Mouse (Mus musculus) left cerebral cortex, adult 11 months (tissue): Measurements from ENCODE around the gene Sh3bp4.

Experiments used
- DNase-seq: peaks from one replicate; pipeline ENCODE4 v3.0.0; 2022; ENCODE audit warnings: low spot score

The Sh3bp4 gene

GRCm38 (mm10) chr1:89130429-89130828 is 60.2 kb downstream of the Sh3bp4 start:
- no peak for DNase-seq

- no peak for DNase-seq
Observed at GRCm38 (mm10) chr1:89131018-89131540, 60.9 kb downstream of the Sh3bp4 start.

- DNase-seq: no peak
Observed at GRCm38 (mm10) chr1:89131707-89132106, 61.5 kb downstream of the Sh3bp4 start.

GRCm38 (mm10) chr1:89133266-89133665 is 63.1 kb downstream of the Sh3bp4 start:
- DNase-seq: no peak

GRCm38 (mm10) chr1:89133717-89134116 is 63.5 kb downstream of the Sh3bp4 start:
- DNase-seq: no peak

GRCm38 (mm10) chr1:89136089-89136811 is 66.0 kb downstream of the Sh3bp4 start:
- DNase-seq: no peak

DNA sequence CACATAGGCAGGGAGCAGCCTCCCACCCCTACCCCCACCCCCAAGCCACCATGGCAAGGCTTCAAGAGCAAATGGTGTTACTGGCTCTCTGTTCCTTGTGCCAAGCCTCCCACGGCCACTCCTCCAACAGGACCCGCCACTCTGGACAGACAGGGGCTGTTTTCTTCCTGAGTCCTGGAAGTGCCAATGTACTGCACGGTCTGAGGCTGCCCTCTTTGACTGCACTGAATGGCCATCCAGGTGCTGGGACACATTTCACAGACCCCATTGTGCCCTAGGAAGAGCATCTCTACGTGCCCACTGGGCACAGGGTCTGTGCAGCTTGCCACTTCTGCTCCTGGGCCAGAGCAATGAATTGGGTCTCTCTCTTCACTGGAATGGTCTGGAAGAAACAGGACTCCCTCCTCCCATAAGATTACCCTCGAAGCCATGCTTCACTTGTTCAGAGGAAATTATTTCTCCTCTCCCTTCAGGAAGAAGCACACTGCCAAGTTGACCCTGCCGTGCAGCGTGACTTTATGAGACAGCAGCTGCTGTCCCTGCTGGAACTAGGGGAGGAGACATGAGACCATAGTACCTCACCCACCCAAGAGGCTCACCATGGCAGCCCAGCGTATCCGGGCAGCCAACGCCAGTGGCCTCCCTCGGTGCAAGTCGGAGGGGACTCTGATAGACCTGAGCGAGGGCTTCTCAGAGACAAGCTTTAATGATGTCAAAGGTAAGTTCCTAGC is 67.0 kb downstream of the Sh3bp4 start:
- DNase-seq: no peak

- peak; percentile 27 for DNase-seq
Observed at GRCm38 (mm10) chr1:89138316-89138715, 68.1 kb downstream of the Sh3bp4 start.

- DNase-seq: no peak
Observed at GRCm38 (mm10) chr1:89140113-89140512, 69.9 kb downstream of the Sh3bp4 start.

DNA sequence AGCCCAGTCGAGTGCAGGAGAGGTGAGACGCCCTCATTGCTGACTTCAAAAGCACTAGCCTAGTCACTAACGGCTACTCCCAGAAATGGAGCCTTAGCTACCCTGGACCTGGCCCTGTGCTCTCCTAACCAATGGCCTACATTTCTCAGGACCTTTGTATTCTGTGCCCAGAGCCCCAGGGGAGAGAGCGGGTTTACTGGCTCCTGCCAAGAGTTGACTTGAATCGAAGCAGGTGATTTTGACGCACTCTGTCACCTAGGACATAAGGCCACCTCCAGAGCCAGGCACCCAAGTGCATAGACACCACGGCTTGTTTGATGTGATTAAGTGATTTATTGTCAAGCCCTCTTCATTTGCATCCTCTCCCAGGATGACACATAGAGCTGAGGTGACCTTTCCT is 80.9 kb downstream of the Sh3bp4 start:
- DNase-seq: no peak

GRCm38 (mm10) chr1:89152576-89152975 is 82.4 kb downstream of the Sh3bp4 start:
- DNase-seq: no peak

DNA sequence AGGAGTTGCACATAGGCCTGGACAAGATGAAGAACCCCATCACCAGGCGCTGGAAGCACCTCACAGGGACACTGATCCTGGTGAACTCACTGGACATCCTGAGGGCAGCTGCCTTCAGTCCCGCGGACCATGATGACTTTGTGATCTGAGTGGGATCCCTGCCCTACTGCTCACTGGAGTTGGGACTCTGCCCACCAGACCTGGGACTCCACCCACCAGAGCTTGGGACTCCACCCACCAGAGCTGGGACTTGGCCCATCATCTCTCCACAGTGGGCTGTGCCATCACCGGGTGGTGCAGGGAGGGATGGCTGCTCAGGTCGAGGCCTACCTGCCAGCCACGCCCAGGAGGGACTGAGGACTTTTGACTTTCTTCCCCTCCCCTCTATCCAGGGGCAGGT is 83.0 kb downstream of the Sh3bp4 start:
- DNase-seq: no peak

GRCm38 (mm10) chr1:89163483-89163882 is 93.3 kb downstream of the Sh3bp4 start:
- no peak for DNase-seq

DNA sequence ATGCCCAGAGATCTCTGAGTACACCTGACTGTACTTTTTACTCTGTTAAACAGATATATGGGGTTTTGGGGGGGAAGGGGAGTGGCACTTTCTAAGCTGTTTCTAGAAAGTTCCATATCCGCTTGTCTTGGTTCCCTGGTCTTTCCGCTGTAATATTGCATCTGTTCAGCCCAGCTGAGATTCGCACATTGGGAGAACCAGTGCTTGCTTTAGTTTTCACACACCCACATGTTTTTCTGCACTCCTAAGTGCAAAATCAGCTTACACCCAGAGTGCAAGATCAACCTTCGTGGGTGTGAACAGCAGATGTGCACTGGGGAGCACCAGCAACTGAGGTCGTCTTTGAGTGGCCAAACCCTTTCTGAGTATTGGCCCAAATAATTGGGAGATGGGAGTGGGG is 94.1 kb downstream of the Sh3bp4 start:
- peak; percentile 27 for DNase-seq

DNA sequence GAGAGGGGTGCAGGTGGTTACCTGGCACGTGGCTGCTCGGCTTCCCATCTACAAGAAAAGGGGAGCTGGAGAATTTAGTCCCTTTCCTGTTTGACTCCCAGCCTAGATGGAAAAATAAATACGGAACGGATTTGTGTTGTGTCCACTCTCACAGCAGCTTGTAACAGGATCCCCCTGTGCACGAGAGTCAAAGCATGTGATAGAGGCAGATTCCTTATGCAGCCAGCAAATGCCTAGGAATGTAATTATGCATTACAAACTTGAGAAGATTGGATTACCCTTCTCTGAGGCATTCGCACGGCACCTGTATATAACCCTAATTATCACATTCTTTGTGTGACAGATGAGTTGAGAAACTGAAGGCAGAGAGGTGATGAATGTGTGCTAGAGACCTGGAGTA is 94.5 kb downstream of the Sh3bp4 start:
- no peak for DNase-seq

GRCm38 (mm10) chr1:89166814-89167249 is 96.6 kb downstream of the Sh3bp4 start:
- no peak for DNase-seq

DNA sequence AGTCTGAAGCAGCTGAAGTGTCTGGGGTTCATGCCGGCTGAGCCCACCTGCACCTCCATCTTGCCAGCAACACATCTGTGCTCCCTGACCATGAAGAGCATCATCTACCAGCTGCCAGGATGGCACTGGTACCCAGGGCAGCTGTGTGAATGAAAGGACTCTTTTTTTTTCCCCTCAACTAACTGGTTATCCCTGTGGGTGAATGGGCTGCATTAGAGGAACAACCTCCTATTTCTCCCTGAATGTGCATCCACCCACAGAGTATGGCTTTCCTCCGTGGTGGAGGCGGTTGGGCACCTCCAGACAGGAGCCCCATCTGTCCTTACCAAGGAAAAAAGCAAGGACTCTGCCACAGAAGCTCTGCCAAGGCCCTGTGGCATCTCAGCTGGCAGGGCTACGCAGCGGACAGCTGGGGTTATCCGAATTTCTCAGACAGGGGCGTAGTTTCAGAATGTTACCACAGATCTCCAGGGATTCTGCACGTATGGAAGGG is 101.1 kb downstream of the Sh3bp4 start:
- DNase-seq: no peak

DNA sequence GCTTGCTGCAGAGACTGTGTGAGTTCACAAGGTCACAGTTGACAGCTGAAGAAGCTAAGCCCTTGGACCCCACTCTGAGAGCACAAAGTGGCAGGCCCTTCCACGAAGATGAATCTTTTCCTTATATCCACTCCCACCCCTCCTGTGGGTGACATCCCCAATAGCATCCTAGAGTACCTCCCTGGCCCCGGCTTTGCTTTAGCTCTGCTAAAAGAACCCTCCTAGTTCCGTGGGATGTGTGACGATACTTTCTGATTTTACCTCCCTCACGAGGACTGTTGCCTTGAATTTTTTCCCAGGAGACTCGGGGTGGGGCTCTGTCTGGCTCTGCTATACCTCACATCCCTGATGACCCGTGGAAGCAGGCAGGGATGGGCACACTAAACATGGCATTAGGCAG is 104.4 kb downstream of the Sh3bp4 start:
- DNase-seq: no peak

GRCm38 (mm10) chr1:89175355-89175754 is 105.1 kb downstream of the Sh3bp4 start:
- DNase-seq: no peak

DNA sequence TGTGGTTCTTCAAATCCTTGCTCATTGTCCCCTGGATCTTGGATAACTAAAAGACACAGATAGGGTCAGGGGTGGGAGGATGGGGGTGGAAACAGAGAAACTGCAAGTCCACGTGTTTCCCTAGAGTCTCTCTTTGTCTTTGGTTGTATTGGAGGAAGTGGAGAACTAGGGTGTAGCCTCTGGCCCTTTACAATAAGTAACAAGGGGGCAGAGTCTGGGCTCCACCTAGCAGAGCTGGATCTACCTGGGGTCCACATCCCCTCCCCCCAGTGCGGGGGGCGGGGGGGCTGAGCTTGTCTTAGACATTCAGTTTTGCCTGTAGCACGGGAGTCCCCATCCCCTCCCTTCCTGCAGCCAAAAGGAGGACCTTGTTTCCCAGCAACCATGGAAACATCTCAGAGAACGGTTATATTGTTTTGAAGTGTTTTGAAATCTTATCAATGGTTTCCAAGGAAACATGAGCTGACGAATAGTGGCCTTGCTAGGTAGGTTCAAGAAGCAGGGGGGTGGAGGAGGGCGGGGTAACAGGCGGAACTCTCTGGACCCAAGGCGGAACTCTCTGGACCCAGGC is 113.1 kb downstream of the Sh3bp4 start:
- DNase-seq: no peak

DNA sequence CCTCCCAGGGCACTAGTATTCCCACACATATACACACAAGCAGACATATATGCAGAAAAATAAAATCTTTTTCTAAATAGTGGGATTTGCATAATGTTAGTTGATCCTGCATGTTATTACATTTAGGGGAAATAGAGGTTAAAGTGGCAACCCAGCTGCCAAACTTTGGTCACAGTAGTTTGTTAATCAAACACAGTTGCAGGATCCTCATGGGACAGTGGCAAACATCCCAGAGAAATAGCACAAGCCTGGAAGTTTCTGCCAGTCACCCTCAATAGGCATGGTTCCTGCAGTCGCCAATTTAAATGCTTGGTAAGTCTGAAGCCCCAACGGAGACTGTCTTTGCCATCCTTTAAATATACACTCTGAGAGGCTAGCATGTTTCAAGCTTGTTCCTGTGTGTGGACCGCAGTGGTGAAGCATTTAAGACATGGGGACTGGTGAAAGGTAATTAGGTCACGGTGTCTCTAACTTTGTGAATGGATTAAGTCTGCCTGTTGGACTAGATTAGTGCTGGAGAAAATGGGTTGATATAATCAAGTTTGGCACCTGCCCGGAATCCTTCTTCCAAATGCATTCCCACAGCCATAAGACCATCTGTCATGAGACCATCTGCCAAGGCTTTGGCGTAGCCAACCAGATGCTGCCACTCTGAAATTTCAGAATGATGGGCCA is 114.0 kb downstream of the Sh3bp4 start:
- DNase-seq: no peak

DNA sequence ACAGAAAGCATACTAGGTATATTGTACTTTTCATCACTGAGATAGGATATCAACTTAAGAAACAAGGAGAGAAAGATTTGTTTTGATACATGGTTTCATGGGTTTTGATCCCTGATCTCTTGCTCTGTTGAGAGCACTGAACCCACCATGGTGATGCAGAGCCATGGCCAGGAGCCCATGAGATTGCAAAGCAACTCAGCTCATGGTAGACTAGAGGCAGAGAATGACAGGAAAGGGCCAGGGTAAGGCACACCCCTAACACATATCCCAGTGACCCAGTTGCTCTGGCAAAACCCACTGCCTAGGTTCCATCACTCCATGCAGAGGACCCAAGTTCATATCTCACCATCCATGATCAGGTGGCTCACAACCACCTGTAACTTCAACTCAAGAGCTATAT is 114.6 kb downstream of the Sh3bp4 start:
- DNase-seq: no peak
